Mouse (Mus musculus) stomach, embryonic 14.5 days (tissue): Measurements from ENCODE around the gene Gm37240. TPM values are rescaled to one million over a fixed set of nuclear protein-coding genes. Genes with fewer than 3 reads are reported as not detected.

Experiments used
- ATAC-seq: fragments of 200-750 bp; cut with Nextera tagmentation; 2 replicates; pipeline ENCODE4 v1.8.0; 2017; ENCODE audit warnings: low read depth, moderate TSS enrichment; ENCODE audit not compliant: insufficient number of reproducible peaks, insufficient read depth, low FRiP score
- H3K27ac ChIP-seq: fragments of 300-500 bp; sonication (generic); 2 replicates; pipeline ENCODE4 v1.5.1; 2014; ENCODE audit warnings: mild to moderate bottlenecking, low read length, moderate library complexity, mixed read lengths
- H3K27me3 ChIP-seq: fragments of 300-500 bp; sonication (generic); 2 replicates; pipeline ENCODE4 v1.6.1; 2014; ENCODE audit warnings: low read length, control low read depth, mixed read lengths; ENCODE audit not compliant: control insufficient read depth, insufficient read depth
- H3K36me3 ChIP-seq: fragments of 300-500 bp; sonication (generic); 2 replicates; pipeline ENCODE4 v1.6.1; 2014; ENCODE audit warnings: mild to moderate bottlenecking, control low read depth, low read length, moderate library complexity, mixed read lengths; ENCODE audit not compliant: control insufficient read depth, insufficient read depth
- H3K4me1 ChIP-seq: fragments of 300-500 bp; sonication (generic); 2 replicates; pipeline ENCODE4 v1.6.1; 2014; ENCODE audit warnings: low read length, control low read depth, mixed read lengths; ENCODE audit not compliant: control insufficient read depth, insufficient read depth
- H3K4me2 ChIP-seq: fragments of 300-500 bp; sonication (generic); replicated peaks from 2 replicates; pipeline ENCODE4 v1.6.1; 2014; ENCODE audit warnings: low read depth, low read length, control low read depth
- H3K4me3 ChIP-seq: fragments of 300-500 bp; sonication (generic); 2 replicates; pipeline ENCODE4 v1.5.1; 2014; ENCODE audit warnings: low read depth, low read length, control low read depth
- H3K9ac ChIP-seq: fragments of 300-500 bp; sonication (generic); replicated peaks from 2 replicates; pipeline ENCODE4 v1.6.1; 2014; ENCODE audit warnings: low read depth, mild to moderate bottlenecking, control low read depth, low read length, moderate library complexity, mixed read lengths
- H3K9me3 ChIP-seq: fragments of 300-500 bp; sonication (generic); 2 replicates; pipeline ENCODE4 v1.6.1; 2016; ENCODE audit warnings: low read depth, low read length, control low read depth; ENCODE audit not compliant: control insufficient read depth
- WGBS: fragments of 180-500 bp; shearing (Covaris S2); extraction: QIAGEN DNeasy Blood & Tissue Kit; methylation state at CpG from one replicate; pipeline ENCODE4 v1.1.7; 2014; 5-methylcytosine and 5-hydroxymethylcytosine counted together
- polyA plus RNA-seq: library from polyadenylated mRNA; unstranded; fragments of >200 nt; fragmentation: Nextera tagmentation; extraction: Ambion mirVana; gene quantifications from 2 replicates; pipeline ENCODE4 v1.2.1, GENCODE M21; 2014

Gene Gm37240
- polyA plus RNA-seq, 1 experiment from 2014 or later, result 9.6 TPM

DNA sequence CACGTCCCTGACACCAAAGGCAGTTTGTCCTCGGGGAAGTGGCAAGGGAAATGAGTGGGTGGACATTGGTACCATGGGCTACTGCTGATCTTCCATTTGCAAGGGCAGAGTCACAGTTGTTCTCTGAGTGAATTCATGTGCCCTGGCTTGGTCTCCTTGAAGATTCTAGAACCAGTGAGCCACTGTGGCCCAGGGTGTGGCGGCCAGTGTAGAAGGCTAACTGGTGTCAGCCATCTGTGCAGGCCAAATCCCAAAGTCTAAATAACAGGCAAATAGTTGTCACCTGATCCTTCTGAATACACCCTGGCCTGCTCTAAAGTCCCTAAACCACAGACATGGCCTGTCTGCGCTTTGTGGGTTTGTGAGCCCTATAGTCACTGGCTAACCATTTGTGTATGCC is 898.4 kb downstream of the Gm37240 start:
- H3K9ac ChIP-seq, result no peak overlapping the region
- H3K27ac ChIP-seq, result no peak overlapping the region
- 88% methylated on average over 4 of the region's 4 CpGs for WGBS
- H3K4me1 ChIP-seq, result no peaks in the 10 kb centered on the region
- no peak for ATAC-seq
- H3K9me3 ChIP-seq, result no peaks in the 10 kb centered on the region
- no peak overlapping the region for H3K4me2 ChIP-seq
- H3K36me3 ChIP-seq, result no peaks in the 10 kb centered on the region
- H3K27me3 ChIP-seq, result no peaks in the 10 kb centered on the region
- no peak overlapping the region for H3K4me3 ChIP-seq

DNA sequence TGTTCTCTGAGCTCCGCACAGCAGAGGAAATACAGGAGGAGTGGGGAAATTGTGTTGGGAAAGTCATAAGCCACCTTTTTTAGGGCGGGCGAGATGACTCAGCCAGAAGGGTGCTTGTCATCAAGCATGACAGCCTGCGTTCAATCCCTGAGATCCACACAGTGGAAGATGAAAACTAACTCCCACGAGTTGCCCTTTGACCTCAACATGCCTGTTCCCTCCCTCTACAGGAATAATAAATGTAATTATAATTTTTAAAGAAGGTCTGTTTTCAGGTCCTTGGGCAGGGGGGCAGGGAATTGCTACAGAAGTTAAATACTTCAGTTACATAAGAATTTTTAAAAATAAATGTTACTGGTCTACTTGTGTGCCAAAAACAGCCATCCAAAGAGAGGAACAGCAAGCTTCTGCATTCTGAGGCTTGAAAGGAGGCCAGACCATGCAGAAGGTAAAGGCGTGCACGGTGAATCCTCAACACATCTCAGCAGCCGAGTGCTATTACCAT is 902.1 kb downstream of the Gm37240 start:
- no peaks in the 10 kb centered on the region for H3K9me3 ChIP-seq
- no peak overlapping the region for H3K9ac ChIP-seq
- no peak overlapping the region for H3K4me3 ChIP-seq
- no peak for ATAC-seq
- H3K4me1 ChIP-seq, result no peaks in the 10 kb centered on the region
- no peak overlapping the region for H3K4me2 ChIP-seq
- WGBS, result 74% methylated on average over 8 of the region's 8 CpGs
- H3K27me3 ChIP-seq, result no peaks in the 10 kb centered on the region
- no peaks in the 10 kb centered on the region for H3K36me3 ChIP-seq
- no peak overlapping the region for H3K27ac ChIP-seq

GRCm38 (mm10) chr3:84982688-84983087 is 904.6 kb downstream of the Gm37240 start:
- no peak overlapping the region for H3K4me3 ChIP-seq
- no peak overlapping the region for H3K4me2 ChIP-seq
- no peak overlapping the region for H3K27ac ChIP-seq
- no peak overlapping the region for H3K9ac ChIP-seq
- 30% methylated on average over 4 of the region's 4 CpGs for WGBS
- no peaks in the 10 kb centered on the region; the same call in 1 of the 2 replicates for H3K36me3 ChIP-seq
- ATAC-seq, result no peak
- H3K4me1 ChIP-seq, result no peaks in the 10 kb centered on the region
- no peaks in the 10 kb centered on the region for H3K9me3 ChIP-seq
- H3K27me3 ChIP-seq, result no peaks in the 10 kb centered on the region

DNA sequence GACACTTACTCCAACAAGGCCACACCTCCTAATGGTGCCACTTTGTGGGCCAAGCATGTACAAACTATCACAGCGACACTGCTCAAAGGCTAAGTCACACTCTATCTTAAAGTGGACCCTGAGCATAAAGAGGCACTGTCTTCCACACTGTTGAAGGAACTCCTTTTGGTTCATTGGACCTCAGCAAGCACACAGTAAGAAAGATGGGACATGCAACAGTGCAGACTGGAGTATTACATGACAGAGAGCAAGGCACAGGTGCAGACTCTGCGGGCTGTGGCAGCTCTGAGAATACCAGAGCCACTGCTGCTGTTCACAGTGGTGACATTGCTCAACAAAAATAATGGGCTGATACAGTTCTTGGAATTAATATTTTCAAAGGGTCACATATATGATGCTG is 907.2 kb downstream of the Gm37240 start:
- Histone ChIP-seq H3K9me3 (no peaks in the 10 kb centered on the region), H3K36me3 (peaks cover 11% of the 10 kb centered on the region; the same call in 1 of the 2 replicates), H3K27me3 (no peaks in the 10 kb centered on the region), H3K9ac (no peak overlapping the region), H3K27ac (no peak overlapping the region), H3K4me1 (no peaks in the 10 kb centered on the region), H3K4me3 (no peak overlapping the region), H3K4me2 (no peak overlapping the region)
- no peak for ATAC-seq
- WGBS, result 94% methylated on average over 2 of the region's 2 CpGs

DNA sequence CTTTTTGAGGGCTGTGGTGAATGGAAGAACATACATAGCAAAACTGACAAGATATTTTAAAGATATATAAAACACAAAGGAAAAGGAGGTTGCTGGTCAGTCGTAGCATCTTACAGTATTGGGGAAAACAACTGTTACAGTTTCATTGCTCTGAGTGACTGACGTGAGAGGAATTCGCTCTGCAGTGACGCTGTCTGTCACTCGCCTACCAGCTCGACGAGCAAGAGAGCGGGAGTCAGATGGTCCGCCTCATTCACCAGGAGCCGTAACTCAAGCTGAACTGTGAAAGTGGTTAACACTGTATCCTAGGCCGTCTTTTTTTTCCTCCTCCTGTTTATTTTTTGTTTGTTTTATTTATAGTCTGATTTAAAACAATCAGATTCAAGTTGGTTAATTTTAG is 908.6 kb downstream of the Gm37240 start:
- H3K27ac ChIP-seq, result no peak overlapping the region
- no peak overlapping the region for H3K4me2 ChIP-seq
- H3K36me3 ChIP-seq, result peaks cover 11% of the 10 kb centered on the region; the same call in 1 of the 2 replicates
- H3K9ac ChIP-seq, result no peak overlapping the region
- WGBS, result 91% methylated on average over 11 of the region's 11 CpGs
- no peaks in the 10 kb centered on the region for H3K4me1 ChIP-seq
- ATAC-seq, result no peak
- no peaks in the 10 kb centered on the region for H3K9me3 ChIP-seq
- no peaks in the 10 kb centered on the region for H3K27me3 ChIP-seq
- no peak overlapping the region for H3K4me3 ChIP-seq

- Histone ChIP-seq H3K36me3 (peaks cover 20% of the 10 kb centered on the region; the same call in 1 of the 2 replicates), H3K9me3 (no peaks in the 10 kb centered on the region), H3K4me1 (no peaks in the 10 kb centered on the region), H3K27ac (no peak overlapping the region), H3K4me3 (no peak overlapping the region), H3K4me2 (no peak overlapping the region), H3K9ac (no peak overlapping the region), H3K27me3 (no peaks in the 10 kb centered on the region)
- ATAC-seq, result no peak
- 88% methylated on average over 9 of the region's 9 CpGs for WGBS
Measured at GRCm38 (mm10) chr3:84974193-84974592, 913.1 kb downstream of the Gm37240 start.

- Histone ChIP-seq H3K4me3 (no peak overlapping the region), H3K9ac (no peak overlapping the region), H3K9me3 (no peaks in the 10 kb centered on the region), H3K4me1 (no peaks in the 10 kb centered on the region), H3K36me3 (peaks cover 20% of the 10 kb centered on the region; the same call in 1 of the 2 replicates), H3K4me2 (no peak overlapping the region), H3K27me3 (no peaks in the 10 kb centered on the region), H3K27ac (no peak overlapping the region)
- WGBS, result 92% methylated on average over 2 of the region's 2 CpGs
- ATAC-seq, result no peak
Measured at GRCm38 (mm10) chr3:84972881-84973280, 914.4 kb downstream of the Gm37240 start.

GRCm38 (mm10) chr3:84971561-84971960 is 915.8 kb downstream of the Gm37240 start:
- Histone ChIP-seq H3K4me1 (no peaks in the 10 kb centered on the region), H3K27ac (no peak overlapping the region), H3K9ac (no peak overlapping the region), H3K9me3 (no peaks in the 10 kb centered on the region), H3K4me3 (no peak overlapping the region), H3K4me2 (no peak overlapping the region), H3K36me3 (peaks cover 14% of the 10 kb centered on the region; the same call in 1 of the 2 replicates), H3K27me3 (no peaks in the 10 kb centered on the region)
- 72% methylated on average over 5 of the region's 5 CpGs for WGBS
- no peak for ATAC-seq

- H3K4me2 ChIP-seq, result no peak overlapping the region
- no peaks in the 10 kb centered on the region for H3K27me3 ChIP-seq
- 87% methylated on average over 4 of the region's 4 CpGs for WGBS
- H3K4me1 ChIP-seq, result no peaks in the 10 kb centered on the region
- H3K4me3 ChIP-seq, result no peak overlapping the region
- peaks cover 9% of the 10 kb centered on the region; the same call in 1 of the 2 replicates for H3K36me3 ChIP-seq
- H3K9ac ChIP-seq, result no peak overlapping the region
- H3K27ac ChIP-seq, result no peak overlapping the region
- no peak for ATAC-seq
- no peaks in the 10 kb centered on the region for H3K9me3 ChIP-seq
Measured at GRCm38 (mm10) chr3:84967364-84967763, 920.0 kb downstream of the Gm37240 start.
